Comparison of ENCODE assay signal across 21 mouse cellular contexts in genomic region chr5:20906191-20906590, GRCm38 (mm10). TPM values are rescaled to one million over a fixed set of nuclear protein-coding genes. Genes with fewer than 3 reads are reported as not detected.
DNase-seq lines count a peak whose midpoint lies in the region; ATAC-seq and TF ChIP-seq lines count a peak whose summit lies in the region.
"Had no signal": no experiment of that assay in that cellular context is flagged by ENCODE, and none has a peak within 500 bp of the region (broad histone marks: within the 10 kb centered on the region; RNA-seq: fewer than 3 reads in every experiment).

No protein-coding gene starts in this region.

- TF ChIP-seq POLR2A in lung, adult 2 months (IDR thresholded peaks at IDR 0.05; ENCODE audit: borderline replicate concordance, extremely low read depth, low read depth, low read length), result no peak

- H3K9ac ChIP-seq in liver, embryonic 15.5 days, result no peak overlapping the region
- H3K9ac ChIP-seq: embryonic facial prominence, embryonic 12.5 days; forebrain, embryonic 15.5 days; hindbrain, embryonic 12.5 days had no signal

- no peak overlapping the region for H3K27ac ChIP-seq in layer of hippocampus, adult 2 months
- H3K27ac ChIP-seq in liver, embryonic 15.5 days (replicated peaks), result 0 out of 2 replicates have a peak overlapping the region, but pooled peaks have one; percentile 24
- H3K27ac ChIP-seq: embryonic facial prominence, embryonic 12.5 days; forebrain, embryonic 15.5 days; heart, embryonic 10.5 days; hindbrain, embryonic 12.5 days had no signal

- no peaks in the 10 kb centered on the region for H3K27me3 ChIP-seq in liver, embryonic 15.5 days
- H3K27me3 ChIP-seq: embryonic facial prominence, embryonic 12.5 days; forebrain, embryonic 15.5 days; hindbrain, embryonic 12.5 days had no signal

- 60% methylated on average over 7 of the region's 7 CpGs for WGBS in liver, embryonic 15.5 days (ENCODE audit: insufficient replicate concordance)
- WGBS in lung, adult 2 months, result 92% methylated on average over 7 of the region's 7 CpGs

- DNase-seq in layer of hippocampus, adult 2 months (ENCODE audit: low spot score in 2 of 2), result no peak
- no peak for DNase-seq in layer of hippocampus, adult 11-12 months (ENCODE audit: low spot score)
- peak; percentile 17 for DNase-seq in R1 (ENCODE audit: low read depth, low spot score)
- DNase-seq in gastrocnemius, adult 8-10 months (ENCODE audit: low spot score in 2 of 2), result no peak
- DNase-seq in lung, adult 2 months, result no peak
- DNase-seq: adrenal gland, adult 8-10 months; adrenal gland, postnatal 36 days; B cell, adult 2 months; cerebellum, adult 8-10 months; cerebellum, postnatal 14 days; gastrocnemius, postnatal 10 days; heart, adult 18-20 months; heart, postnatal 10 days; heart, postnatal 4 days had no signal

- peak; percentile 55 for ATAC-seq in liver, embryonic 15.5 days (ENCODE audit: insufficient read depth)
- no peak for ATAC-seq in CD4-positive, CD25-positive, alpha-beta regulatory T cell, adult 4 months
- ATAC-seq: forebrain, embryonic 15.5 days; hindbrain, embryonic 16.5 days had no signal

- no peak overlapping the region for H3K4me2 ChIP-seq in liver, embryonic 15.5 days
- H3K4me2 ChIP-seq: embryonic facial prominence, embryonic 12.5 days; forebrain, embryonic 15.5 days; hindbrain, embryonic 12.5 days had no signal

- no peak overlapping the region for H3K4me3 ChIP-seq in layer of hippocampus, adult 2 months
- H3K4me3 ChIP-seq in liver, embryonic 15.5 days (replicated peaks), result no peak overlapping the region
- H3K4me3 ChIP-seq in lung, adult 2 months (replicated peaks; ENCODE audit: extremely low read depth, low read depth, low read length), result no peak overlapping the region
- H3K4me3 ChIP-seq: embryonic facial prominence, embryonic 12.5 days; forebrain, embryonic 15.5 days; heart, embryonic 10.5 days; hindbrain, embryonic 12.5 days had no signal

- H3K36me3 ChIP-seq in liver, embryonic 15.5 days (replicated peaks), result peaks cover 51% of the 10 kb centered on the region

- no peaks in the 10 kb centered on the region for H3K9me3 ChIP-seq in liver, embryonic 15.5 days (replicated peaks)
- H3K9me3 ChIP-seq: embryonic facial prominence, embryonic 12.5 days; forebrain, embryonic 15.5 days; heart, embryonic 10.5 days; hindbrain, embryonic 12.5 days had no signal

- peak; percentile 20; the same call in 1 of the 2 replicates for TF ChIP-seq CTCF in layer of hippocampus, adult 2 months (conservative IDR thresholded peaks at IDR 0.05)
- no peak for TF ChIP-seq CTCF in lung, adult 2 months (IDR thresholded peaks at IDR 0.05; ENCODE audit: insufficient read depth, low read length)

- H3K4me1 ChIP-seq in liver, embryonic 15.5 days (replicated peaks), result peaks cover 17% of the 10 kb centered on the region
- H3K4me1 ChIP-seq in lung, adult 2 months (ENCODE audit: control insufficient read depth, insufficient read depth, low read length), result no peaks in the 10 kb centered on the region; the same call in 1 of the 2 replicates
- H3K4me1 ChIP-seq: embryonic facial prominence, embryonic 12.5 days; forebrain, embryonic 15.5 days; heart, embryonic 10.5 days; hindbrain, embryonic 12.5 days had no signal

RNA-seq across cellular contexts. Expression of gene Tmem60, which starts 24.2 kb away (rescaled TPM):
- total RNA-seq in layer of hippocampus, adult 2 months (2021), result 10 to 100 TPM; 19.7 to 21.8 TPM
- polyA plus RNA-seq in liver, embryonic 15.5 days (2015; fragmentation: Nextera tagmentation; extraction: Ambion mirVana), result 31.6 and 36.3 TPM in 2 replicates
- 10 to 100 TPM; 19.2 to 22.0 (median 21.4) TPM for total RNA-seq in gastrocnemius, adult 8-10 months (2022)
- polyA plus RNA-seq in lung, adult 2 months (2012; rRNA removed), result 7.8 and 12.4 TPM in 2 replicates
- 10 to 100 TPM; 45.1 to 57.8 TPM for polyA plus RNA-seq in CD4-positive, CD25-positive, alpha-beta regulatory T cell, adult 4 months (2017; shearing (Covaris generic))

RNA-seq across cellular contexts. Expression of gene Phtf2, which starts 24.3 kb away (rescaled TPM):
- total RNA-seq in layer of hippocampus, adult 2 months (2021), result 10 to 100 TPM; 12.1 to 13.6 TPM
- polyA plus RNA-seq in liver, embryonic 15.5 days (2015; fragmentation: Nextera tagmentation; extraction: Ambion mirVana), result 4.9 and 5.2 TPM in 2 replicates
- total RNA-seq in gastrocnemius, adult 8-10 months (2022), result 100 to 1,000 TPM; 159 to 188 (median 172) TPM
- polyA plus RNA-seq in lung, adult 2 months (2012; rRNA removed), result 1.00 and 2.7 TPM in 2 replicates
- polyA plus RNA-seq in CD4-positive, CD25-positive, alpha-beta regulatory T cell, adult 4 months (2017; shearing (Covaris generic)), result 10 to 100 TPM; 46.0 to 49.2 TPM

RNA-seq across cellular contexts. Expression of gene Rsbn1l, which starts 50.0 kb away (rescaled TPM):
- total RNA-seq in layer of hippocampus, adult 2 months (2021), result 10 to 100 TPM; 19.2 to 21.7 TPM
- polyA plus RNA-seq in liver, embryonic 15.5 days (2015; fragmentation: Nextera tagmentation; extraction: Ambion mirVana), result 3.7 TPM in 2 replicates
- 1 to 10 TPM; 7.6 to 9.1 (median 8.9) TPM for total RNA-seq in gastrocnemius, adult 8-10 months (2022)
- polyA plus RNA-seq in lung, adult 2 months (2012; rRNA removed), result 5.3 and 7.0 TPM in 2 replicates
- polyA plus RNA-seq in CD4-positive, CD25-positive, alpha-beta regulatory T cell, adult 4 months (2017; shearing (Covaris generic)), result 10 to 100 TPM; 32.6 to 42.7 TPM
